Mouse (Mus musculus) megakaryocyte, embryonic 14.5 days (primary cell): Measurements from ENCODE around the gene Ncoa6.

Experiments
- FLI1 ChIP-seq: IDR thresholded peaks from 2 replicates; pipeline ENCODE4 v1.6.1; 2012; ENCODE audit warnings: low read length, inconsistent platforms, mixed read lengths
- GATA1 ChIP-seq: IDR thresholded peaks from 3 replicates; pipeline ENCODE4 v1.6.1; 2012; ENCODE audit warnings: mixed read lengths, low read length, inconsistent platforms, borderline replicate concordance

DNA sequence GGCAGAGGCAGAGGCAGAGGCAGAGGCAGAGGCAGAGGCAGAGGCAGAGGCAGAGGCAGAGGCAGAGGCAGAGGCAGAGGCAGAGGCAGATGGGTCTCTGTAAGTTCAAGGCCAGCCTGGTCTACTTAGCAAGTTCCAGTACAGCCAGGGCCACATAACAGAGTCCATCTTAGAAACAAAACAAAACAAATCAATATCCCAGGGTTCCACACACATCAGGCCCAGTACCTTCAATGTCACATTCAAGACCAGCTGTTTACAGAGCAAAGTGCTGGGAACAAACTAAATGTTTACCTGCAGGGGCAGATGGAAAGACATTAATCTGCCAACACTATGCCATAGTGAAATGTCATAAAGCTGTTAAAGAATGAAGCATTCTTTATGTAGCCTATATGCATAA, 99.2 kb downstream of the Ncoa6 start:
- TF ChIP-seq GATA1 (no peak), FLI1 (no peak)
